Mouse (Mus musculus): ENCODE results near the gene Rbfox1.
A peak's percentile ranks its signal among the peaks of the same experiment; 100 is the strongest.

Gene Rbfox1

GRCm38 (mm10) chr16:5992045-5993011 lies 107.2 kb downstream of the Rbfox1 start:
- 0 out of 2 replicates have a peak, but pooled peaks have one; percentile 14 for ATAC-seq (ENCODE audit: low TSS enrichment)

- ATAC-seq (ENCODE audit: low TSS enrichment) = peak; percentile 2; the same call in 1 of the 2 replicates
Observed at GRCm38 (mm10) chr16:5997136-5997535, 112.0 kb downstream of the Rbfox1 start.

GRCm38 (mm10) chr16:5997651-5998050 lies 112.5 kb downstream of the Rbfox1 start:
- no peak for ATAC-seq (ENCODE audit: low TSS enrichment)

- ATAC-seq (ENCODE audit: low TSS enrichment) = peak; percentile 24; the same call in 1 of the 2 replicates
Observed at GRCm38 (mm10) chr16:6000016-6000415, 114.9 kb downstream of the Rbfox1 start.

- ATAC-seq (ENCODE audit: low TSS enrichment) = no peak
Observed at GRCm38 (mm10) chr16:6006996-6007395, 121.8 kb downstream of the Rbfox1 start.

- no peak for ATAC-seq (ENCODE audit: low TSS enrichment)
Observed at GRCm38 (mm10) chr16:6012853-6013252, 127.7 kb downstream of the Rbfox1 start.

GRCm38 (mm10) chr16:6018639-6019038 lies 133.5 kb downstream of the Rbfox1 start:
- ATAC-seq (ENCODE audit: low TSS enrichment) = peak; percentile 96

GRCm38 (mm10) chr16:6019361-6019760 lies 134.2 kb downstream of the Rbfox1 start:
- ATAC-seq (ENCODE audit: low TSS enrichment) = no peak

- ATAC-seq (ENCODE audit: low TSS enrichment) = no peak
Observed at GRCm38 (mm10) chr16:6031280-6031679, 146.1 kb downstream of the Rbfox1 start.

- no peak for ATAC-seq (ENCODE audit: low TSS enrichment)
Observed at GRCm38 (mm10) chr16:6032563-6032962, 147.4 kb downstream of the Rbfox1 start.

- ATAC-seq (ENCODE audit: low TSS enrichment) = no peak
Observed at GRCm38 (mm10) chr16:6034876-6035275, 149.7 kb downstream of the Rbfox1 start.

- peak; percentile 77 for ATAC-seq (ENCODE audit: low TSS enrichment)
Observed at GRCm38 (mm10) chr16:6037009-6037408, 151.9 kb downstream of the Rbfox1 start.

- ATAC-seq (ENCODE audit: low TSS enrichment) = peak; percentile 82
Observed at GRCm38 (mm10) chr16:6042766-6043165, 157.6 kb downstream of the Rbfox1 start.

- no peak for ATAC-seq (ENCODE audit: low TSS enrichment)
Observed at GRCm38 (mm10) chr16:6048601-6049000, 163.4 kb downstream of the Rbfox1 start.

- ATAC-seq (ENCODE audit: low TSS enrichment) = no peak
Observed at GRCm38 (mm10) chr16:6062495-6062894, 177.3 kb downstream of the Rbfox1 start.

GRCm38 (mm10) chr16:6065481-6065880 lies 180.3 kb downstream of the Rbfox1 start:
- ATAC-seq (ENCODE audit: low TSS enrichment) = no peak

GRCm38 (mm10) chr16:6075442-6076050 lies 190.4 kb downstream of the Rbfox1 start:
- peak; percentile 80 for ATAC-seq (ENCODE audit: low TSS enrichment)

- no peak for ATAC-seq (ENCODE audit: low TSS enrichment)
Observed at GRCm38 (mm10) chr16:6079017-6079416, 193.9 kb downstream of the Rbfox1 start.

- no peak for ATAC-seq (ENCODE audit: low TSS enrichment)
Observed at GRCm38 (mm10) chr16:6084701-6085365, 199.7 kb downstream of the Rbfox1 start.

- peak; percentile 47; the same call in 1 of the 2 replicates for ATAC-seq (ENCODE audit: low TSS enrichment)
Observed at GRCm38 (mm10) chr16:6086200-6086599, 201.0 kb downstream of the Rbfox1 start.

- ATAC-seq (ENCODE audit: low TSS enrichment) = peak; percentile 44; the same call in 1 of the 2 replicates
Observed at GRCm38 (mm10) chr16:6091326-6092123, 206.4 kb downstream of the Rbfox1 start.
